Mouse (Mus musculus) induced T-regulatory cell, adult 2 months (primary cell): Measurements from ENCODE around the gene Klhl4.

ENCODE experiments used
- DNase-seq: peaks from one replicate; pipeline ENCODE4 v3.0.0-alpha.2; 2012; ENCODE audit warnings: low read depth

Gene Klhl4

GRCm38 (mm10) chrX:114473782-114474731 is at the start of gene Klhl4:
Klhl4 (plus strand) TSS chrX:114474333.
- peak; percentile 0 for DNase-seq

GRCm38 (mm10) chrX:114484153-114484552 is 10.0 kb downstream of the Klhl4 start:
- no peak for DNase-seq

GRCm38 (mm10) chrX:114486691-114487090 is 12.6 kb downstream of the Klhl4 start:
- no peak for DNase-seq

GRCm38 (mm10) chrX:114558141-114558540 is 84.0 kb downstream of the Klhl4 start:
- peak; percentile 21 for DNase-seq

- DNase-seq = no peak
Observed at GRCm38 (mm10) chrX:114582311-114582710, 108.2 kb downstream of the Klhl4 start.
